Comparison of ENCODE assay signal across 13 mouse cellular contexts in the genomic region with DNA sequence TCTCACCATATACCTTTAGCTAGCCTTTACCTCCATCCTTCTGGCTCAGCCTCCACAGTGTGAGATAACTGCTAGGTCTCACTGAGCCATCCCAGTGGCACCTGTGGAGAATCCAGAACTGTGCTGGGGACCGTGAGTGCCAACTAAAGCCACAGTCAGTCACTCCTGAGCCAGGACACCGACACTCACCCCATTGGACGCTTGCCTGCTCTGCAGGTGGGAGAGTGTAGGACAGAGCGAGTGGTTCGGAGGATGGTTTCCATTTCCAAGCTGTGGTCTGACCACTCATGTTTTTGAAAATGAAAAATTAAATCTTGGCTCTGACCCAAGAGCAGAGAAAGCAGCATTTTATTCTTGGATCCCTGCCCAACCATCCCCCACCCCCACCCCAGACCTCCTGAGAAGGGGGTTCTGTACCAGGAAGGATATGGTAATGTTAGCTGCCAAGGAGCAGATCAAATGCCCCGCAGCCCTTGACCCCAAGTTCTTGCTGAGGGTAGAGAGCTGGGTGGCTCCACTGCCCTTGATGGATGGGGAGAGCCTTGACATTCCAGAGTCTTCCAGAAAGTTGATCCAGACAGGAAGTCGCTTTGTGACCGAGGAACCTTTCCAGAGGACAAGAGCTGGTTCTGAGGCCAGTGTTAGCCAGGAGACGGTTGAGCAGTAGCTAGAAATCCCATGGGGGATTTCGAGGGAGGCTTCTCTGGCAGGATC.
A peak's percentile ranks its signal among the peaks of the same experiment; 100 is the strongest.
DNase-seq lines count a peak whose midpoint lies in the region; ATAC-seq and TF ChIP-seq lines count a peak whose summit lies in the region.
"Had no signal": no experiment of that assay in that cellular context is flagged by ENCODE, and none has a peak within 500 bp of the region (broad histone marks: within the 10 kb centered on the region; RNA-seq: fewer than 3 reads in every experiment).

No protein-coding gene starts in this region.

- TF ChIP-seq CTCF in cerebellum, adult 2 months (IDR thresholded peaks at IDR 0.05; ENCODE audit: borderline replicate concordance, insufficient read depth, low read depth, low read length) = no peak
- no peak for TF ChIP-seq CTCF in thymus, adult 2 months (IDR thresholded peaks at IDR 0.05; ENCODE audit: borderline replicate concordance, control insufficient read depth, extremely low read depth, insufficient read depth, low read length, poor library complexity)

- H3K4me1 ChIP-seq in hindbrain, embryonic 15.5 days (replicated peaks) = peaks cover 3% of the 10 kb centered on the region
- H3K4me1 ChIP-seq in hindbrain, embryonic 11.5 days (replicated peaks; ENCODE audit: control insufficient read depth, insufficient read depth, low read length) = no peaks in the 10 kb centered on the region
- H3K4me1 ChIP-seq in cerebellum, adult 2 months (ENCODE audit: control insufficient read depth, insufficient read depth, low read length) = peaks cover 35% of the 10 kb centered on the region
- peaks cover 14% of the 10 kb centered on the region for H3K4me1 ChIP-seq in kidney, embryonic 15.5 days
- H3K4me1 ChIP-seq in thymus, adult 2 months (replicated peaks; ENCODE audit: control insufficient read depth, insufficient read depth, low read length) = no peaks in the 10 kb centered on the region

- H3K27me3 ChIP-seq in hindbrain, embryonic 15.5 days = no peaks in the 10 kb centered on the region
- H3K27me3 ChIP-seq in hindbrain, embryonic 11.5 days (ENCODE audit: control insufficient read depth, insufficient read depth, low read length) = no peaks in the 10 kb centered on the region
- no peaks in the 10 kb centered on the region for H3K27me3 ChIP-seq in cerebellum, adult 2 months (ENCODE audit: control insufficient read depth, insufficient read depth, low read length)
- no peaks in the 10 kb centered on the region for H3K27me3 ChIP-seq in kidney, embryonic 15.5 days
- no peaks in the 10 kb centered on the region for H3K27me3 ChIP-seq in thymus, adult 2 months (ENCODE audit: control insufficient read depth, insufficient read depth, low read length)

- no peaks in the 10 kb centered on the region for H3K36me3 ChIP-seq in hindbrain, embryonic 15.5 days
- H3K36me3 ChIP-seq in hindbrain, embryonic 11.5 days (ENCODE audit: control insufficient read depth, insufficient read depth, low read length) = no peaks in the 10 kb centered on the region
- H3K36me3 ChIP-seq in kidney, embryonic 15.5 days = no peaks in the 10 kb centered on the region
- no peaks in the 10 kb centered on the region for H3K36me3 ChIP-seq in thymus, adult 2 months (ENCODE audit: control insufficient read depth, insufficient read depth, low read length)

- no peaks in the 10 kb centered on the region for H3K9me3 ChIP-seq in hindbrain, embryonic 15.5 days
- H3K9me3 ChIP-seq in hindbrain, embryonic 11.5 days (ENCODE audit: control insufficient read depth, low read length) = no peaks in the 10 kb centered on the region
- no peaks in the 10 kb centered on the region for H3K9me3 ChIP-seq in kidney, embryonic 15.5 days (replicated peaks)

- H3K4me2 ChIP-seq in hindbrain, embryonic 15.5 days = no peak overlapping the region
- no peak overlapping the region for H3K4me2 ChIP-seq in hindbrain, embryonic 11.5 days (replicated peaks; ENCODE audit: low read depth, low read length)
- no peak overlapping the region for H3K4me2 ChIP-seq in kidney, embryonic 15.5 days
- H3K4me2 ChIP-seq: heart, embryonic 11.5 days had no signal

- no peak overlapping the region for H3K9ac ChIP-seq in hindbrain, embryonic 15.5 days
- no peak overlapping the region for H3K9ac ChIP-seq in hindbrain, embryonic 11.5 days (ENCODE audit: low read depth, low read length)
- H3K9ac ChIP-seq in kidney, embryonic 15.5 days = no peak overlapping the region

- WGBS in hindbrain, embryonic 15.5 days = 52% methylated on average over 10 of the region's 10 CpGs
- 65% methylated on average over 10 of the region's 10 CpGs for WGBS in hindbrain, embryonic 11.5 days
- 27% methylated on average over 10 of the region's 10 CpGs for WGBS in cerebellum, adult 2 months
- 34% methylated on average over 10 of the region's 10 CpGs for WGBS in kidney, embryonic 15.5 days
- 70% methylated on average over 10 of the region's 10 CpGs for WGBS in thymus, adult 2 months

- H3K27ac ChIP-seq in hindbrain, embryonic 15.5 days (replicated peaks) = no peak overlapping the region
- no peak overlapping the region for H3K27ac ChIP-seq in hindbrain, embryonic 11.5 days (ENCODE audit: low read depth, low read length)
- no peak overlapping the region for H3K27ac ChIP-seq in cerebellum, adult 2 months (ENCODE audit: insufficient read depth, low read length)
- peak overlapping the region; percentile 23; the same call in 1 of the 2 replicates for H3K27ac ChIP-seq in kidney, embryonic 15.5 days
- no peak overlapping the region for H3K27ac ChIP-seq in thymus, adult 2 months (ENCODE audit: control insufficient read depth, insufficient read depth, low read length)

- 0 out of 2 replicates have a peak, but pooled peaks have one; percentile 34 for ATAC-seq in hindbrain, embryonic 15.5 days (ENCODE audit: low FRiP score, low read depth)
- ATAC-seq in hindbrain, embryonic 11.5 days (ENCODE audit: low FRiP score) = no peak
- peak; percentile 58 for ATAC-seq in kidney, embryonic 15.5 days (replicated peaks; ENCODE audit: low FRiP score)
- ATAC-seq: inflammation-experienced regulatory T-cells, adult 6 months had no signal

- no peak overlapping the region for H3K4me3 ChIP-seq in hindbrain, embryonic 15.5 days
- no peak overlapping the region for H3K4me3 ChIP-seq in hindbrain, embryonic 11.5 days (ENCODE audit: low read depth, low read length)
- H3K4me3 ChIP-seq in cerebellum, adult 2 months (replicated peaks; ENCODE audit: insufficient read depth, low read depth, low read length) = no peak overlapping the region
- no peak overlapping the region for H3K4me3 ChIP-seq in kidney, embryonic 15.5 days (replicated peaks)
- H3K4me3 ChIP-seq in thymus, adult 2 months (ENCODE audit: control insufficient read depth, insufficient read depth, low read length) = no peak overlapping the region
- H3K4me3 ChIP-seq: myocyte had no signal

- no peak for TF ChIP-seq POLR2A in cerebellum, adult 2 months (IDR thresholded peaks at IDR 0.05; ENCODE audit: borderline replicate concordance, insufficient read depth, low read length)
- no peak for TF ChIP-seq POLR2A in thymus, adult 2 months (IDR thresholded peaks at IDR 0.05; ENCODE audit: control insufficient read depth, extremely low read depth, insufficient read depth, low read length, poor library complexity)

- DNase-seq in hindbrain, embryonic 11.5 days (ENCODE audit: low spot score) = no peak
- peak; percentile 45 for DNase-seq in ZHBTc4 (ENCODE audit: low read depth, low spot score)
- peak; percentile 53 to 68 for DNase-seq in cerebellum, adult 2 months
- DNase-seq in layer of hippocampus, postnatal 25 days (ENCODE audit: extremely low spot score in 1 of 2, low spot score in 1 of 2) = no peak
- no peak for DNase-seq in layer of hippocampus, adult 11-12 months (ENCODE audit: low spot score)
- DNase-seq in thymus, adult 2 months = no peak
- DNase-seq: lung, postnatal 36 days; retina, postnatal 1 day had no signal

Comparison
In these comparisons a context has a peak if more than half of its experiments do, and no peak if none do; other contexts are left out.
1. DNase-seq: peak in ZHBTc4 (single experiment) and cerebellum, adult 2 months (2 of 2); none in hindbrain, embryonic 11.5 days (single experiment), layer of hippocampus, postnatal 25 days (0 of 2), layer of hippocampus, adult 11-12 months (single experiment) and thymus, adult 2 months (single experiment).